Mouse (Mus musculus) CD8-positive naive resting alpha-beta T cell, adult 2 months (primary cell): ENCODE data around the gene Cryba2.

Experiments
- DNase-seq, 2 experiments: peaks; one replicate each; pipeline ENCODE4 v3.0.0; 2022; ENCODE audit warnings: low read depth in 2 of 2, low spot score in 2 of 2

The Cryba2 gene

DNA sequence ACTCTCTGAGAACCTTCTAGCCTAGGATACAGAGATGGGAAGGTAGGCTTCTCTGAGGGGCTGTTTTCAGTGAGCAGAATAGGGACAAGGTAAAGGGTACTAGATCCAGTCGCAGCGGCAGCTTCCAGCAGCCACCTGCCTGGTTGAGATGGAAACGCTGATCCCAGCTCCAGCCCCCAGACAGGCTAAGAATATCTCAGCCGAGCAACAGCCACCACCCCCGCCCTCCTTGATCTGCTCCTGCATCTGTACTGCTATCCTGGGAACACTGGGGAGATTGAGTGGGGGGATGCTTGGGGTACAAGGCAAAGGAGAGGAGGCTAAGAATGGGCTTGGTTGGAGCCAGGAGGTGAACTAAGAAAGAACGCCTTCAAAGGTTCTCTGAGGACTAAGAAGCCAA, 42.7 kb downstream of the Cryba2 start:
- no peak for DNase-seq

DNA sequence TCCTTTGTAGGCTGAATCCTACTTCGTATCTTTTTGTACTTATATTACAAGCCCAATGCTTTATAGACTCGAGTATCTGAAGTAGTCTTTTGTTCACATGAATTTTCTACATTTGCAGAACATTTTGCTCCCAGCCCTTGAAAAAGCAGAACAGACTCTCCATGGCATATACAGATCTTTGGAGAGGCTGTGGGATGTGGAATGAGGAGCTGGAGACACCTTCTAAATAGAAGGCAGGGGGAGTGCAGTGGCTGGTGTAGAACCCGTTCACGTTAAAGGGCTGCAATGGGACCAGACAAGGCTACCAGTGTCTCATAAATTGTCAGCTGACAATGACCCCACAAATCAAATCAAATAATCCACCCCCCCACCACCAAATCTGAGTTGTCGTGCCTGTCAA, 44.0 kb downstream of the Cryba2 start:
- DNase-seq, result no peak

DNA sequence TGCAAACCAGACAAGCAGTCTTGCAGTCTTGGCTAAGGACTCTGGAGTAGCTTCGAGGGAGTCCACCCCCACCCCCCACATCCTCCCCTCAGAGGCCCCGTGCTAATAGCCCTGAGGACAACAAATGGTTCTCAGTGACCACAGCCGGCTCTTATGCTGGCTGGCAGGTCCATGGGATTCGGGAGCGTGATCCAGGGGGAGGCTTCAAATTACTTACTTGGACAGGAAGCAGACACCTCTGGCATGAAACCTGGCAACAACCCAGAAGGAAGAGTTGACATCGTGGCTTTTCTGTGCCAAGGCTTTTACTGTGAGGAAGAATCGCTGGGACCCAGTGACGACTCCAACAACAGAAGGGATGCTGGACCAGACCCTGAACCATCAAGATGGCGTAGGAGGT, 46.6 kb downstream of the Cryba2 start:
- no peak for DNase-seq

DNA sequence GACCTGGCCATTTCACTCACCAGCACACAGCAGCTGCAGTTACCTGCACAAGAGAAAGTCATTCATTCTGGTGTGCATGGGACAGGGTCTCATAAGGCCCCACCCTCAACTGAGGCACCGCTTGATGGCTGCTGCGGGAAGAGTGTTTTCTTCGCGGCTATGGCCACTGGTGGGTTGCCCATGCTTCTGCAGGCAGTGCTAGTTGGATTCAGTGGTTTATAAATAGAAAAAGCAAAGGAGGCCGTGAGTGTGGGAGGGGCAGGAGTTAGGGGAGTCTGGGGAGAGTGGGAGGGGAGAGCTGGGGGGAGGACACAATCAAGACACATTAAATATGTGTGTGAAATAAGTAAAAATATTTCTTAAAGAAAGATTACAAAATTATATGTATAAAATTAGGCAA, 49.9 kb downstream of the Cryba2 start:
- DNase-seq, result no peak
